Mouse (Mus musculus) kidney, embryonic 14.5 days (tissue): ENCODE data around the gene Gm15737. TPM values are rescaled to one million over a fixed set of nuclear protein-coding genes. Genes with fewer than 3 reads are reported as not detected.

Experiments used
- ATAC-seq: fragments of 200-750 bp; cut with Nextera tagmentation; 2 replicates; pipeline ENCODE4 v1.8.0; 2017; ENCODE audit warnings: moderate number of reproducible peaks, mild to moderate bottlenecking, moderate TSS enrichment, moderate library complexity; ENCODE audit not compliant: low FRiP score, low TSS enrichment
- H3K27ac ChIP-seq: fragments of 300-500 bp; sonication (generic); 2 replicates; pipeline ENCODE4 v1.5.1; 2014; ENCODE audit warnings: low read depth, mild to moderate bottlenecking, low read length, moderate library complexity, mixed read lengths
- H3K27me3 ChIP-seq: fragments of 300-500 bp; sonication (generic); 2 replicates; pipeline ENCODE4 v1.6.1; 2014; ENCODE audit warnings: mild to moderate bottlenecking, low read length; ENCODE audit not compliant: control insufficient read depth, insufficient read depth
- H3K36me3 ChIP-seq: fragments of 300-500 bp; sonication (generic); 2 replicates; pipeline ENCODE4 v1.6.1; 2014; ENCODE audit warnings: low read length, mixed read lengths; ENCODE audit not compliant: control insufficient read depth, insufficient read depth
- H3K4me1 ChIP-seq: fragments of 300-500 bp; sonication (generic); 2 replicates; pipeline ENCODE4 v1.6.1; 2014; ENCODE audit warnings: low read length, mixed read lengths; ENCODE audit not compliant: control insufficient read depth, insufficient read depth
- H3K4me2 ChIP-seq: fragments of 300-500 bp; sonication (generic); replicated peaks from 2 replicates; pipeline ENCODE4 v1.6.1; 2014; ENCODE audit warnings: low read depth, mild to moderate bottlenecking, low read length
- H3K4me3 ChIP-seq: fragments of 300-500 bp; sonication (generic); 2 replicates; pipeline ENCODE4 v1.5.1; 2014; ENCODE audit warnings: mild to moderate bottlenecking, low read length
- H3K9ac ChIP-seq: fragments of 300-500 bp; sonication (generic); 2 replicates; pipeline ENCODE4 v1.6.1; 2014; ENCODE audit warnings: low read depth, mild to moderate bottlenecking, low read length, moderate library complexity
- H3K9me3 ChIP-seq: fragments of 300-500 bp; sonication (generic); 2 replicates; pipeline ENCODE4 v1.6.1; 2016; ENCODE audit warnings: low read length; ENCODE audit not compliant: control insufficient read depth
- WGBS: fragments of 180-500 bp; shearing (Covaris S2); extraction: QIAGEN DNeasy Blood & Tissue Kit; methylation state at CpG from one replicate; pipeline ENCODE4 v1.1.7; 2014; 5-methylcytosine and 5-hydroxymethylcytosine counted together
- polyA plus RNA-seq: library from polyadenylated mRNA; unstranded; fragments of >200 nt; fragmentation: Nextera tagmentation; extraction: Ambion mirVana; gene quantifications from 2 replicates; pipeline ENCODE4 v1.2.1, GENCODE M21; 2014

Gm15737 gene
- polyA plus RNA-seq, 1 experiment from 2014 or later = 0.26 TPM

GRCm38 (mm10) chr6:92843474-92843873, 25.7 kb upstream of the Gm15737 start:
- Histone ChIP-seq H3K27ac (no peak overlapping the region), H3K4me1 (0 out of 2 replicates have a peak, but pooled peaks cover 4% of the 10 kb centered on the region), H3K9ac (no peak overlapping the region), H3K27me3 (no peaks in the 10 kb centered on the region), H3K4me3 (no peak overlapping the region), H3K36me3 (peaks cover 17% of the 10 kb centered on the region), H3K4me2 (no peak overlapping the region), H3K9me3 (no peaks in the 10 kb centered on the region)
- WGBS = 86% methylated on average over 2 of the region's 2 CpGs
- ATAC-seq = no peak

- ATAC-seq = no peak
- H3K9me3 ChIP-seq = no peaks in the 10 kb centered on the region
- H3K4me3 ChIP-seq = no peak overlapping the region
- H3K9ac ChIP-seq = no peak overlapping the region
- no peaks in the 10 kb centered on the region for H3K27me3 ChIP-seq
- H3K27ac ChIP-seq = no peak overlapping the region
- WGBS = 91% methylated on average over 8 of the region's 8 CpGs
- H3K4me1 ChIP-seq = 0 out of 2 replicates have a peak, but pooled peaks cover 4% of the 10 kb centered on the region
- H3K36me3 ChIP-seq = peaks cover 30% of the 10 kb centered on the region
- H3K4me2 ChIP-seq = no peak overlapping the region
Measured at GRCm38 (mm10) chr6:92845898-92846297, 23.3 kb upstream of the Gm15737 start.

- no peak overlapping the region for H3K9ac ChIP-seq
- ATAC-seq = no peak
- peaks cover 30% of the 10 kb centered on the region for H3K36me3 ChIP-seq
- H3K4me2 ChIP-seq = no peak overlapping the region
- WGBS = 52% methylated on average over 4 of the region's 4 CpGs
- H3K4me3 ChIP-seq = no peak overlapping the region
- no peak overlapping the region for H3K27ac ChIP-seq
- 0 out of 2 replicates have a peak, but pooled peaks cover 4% of the 10 kb centered on the region for H3K4me1 ChIP-seq
- no peaks in the 10 kb centered on the region for H3K27me3 ChIP-seq
- no peaks in the 10 kb centered on the region for H3K9me3 ChIP-seq
Measured at GRCm38 (mm10) chr6:92846614-92847013, 22.5 kb upstream of the Gm15737 start.

- Histone ChIP-seq H3K27ac (no peak overlapping the region), H3K4me3 (no peak overlapping the region), H3K9ac (no peak overlapping the region), H3K4me2 (no peak overlapping the region), H3K36me3 (peaks cover 46% of the 10 kb centered on the region), H3K9me3 (no peaks in the 10 kb centered on the region), H3K4me1 (no peaks in the 10 kb centered on the region), H3K27me3 (no peaks in the 10 kb centered on the region)
- ATAC-seq = no peak
- 91% methylated on average over 9 of the region's 9 CpGs for WGBS
Measured at GRCm38 (mm10) chr6:92849208-92849607, 19.9 kb upstream of the Gm15737 start.

- H3K4me1 ChIP-seq = no peaks in the 10 kb centered on the region
- H3K4me2 ChIP-seq = no peak overlapping the region
- H3K9ac ChIP-seq = no peak overlapping the region
- H3K9me3 ChIP-seq = no peaks in the 10 kb centered on the region
- H3K4me3 ChIP-seq = no peak overlapping the region
- H3K27me3 ChIP-seq = no peaks in the 10 kb centered on the region
- WGBS = 55% methylated on average over 5 of the region's 5 CpGs
- peak; percentile 81 for ATAC-seq
- peaks cover 48% of the 10 kb centered on the region for H3K36me3 ChIP-seq
- H3K27ac ChIP-seq = peak overlapping the region; percentile 25; the same call in 1 of the 2 replicates
Measured at GRCm38 (mm10) chr6:92850250-92850649, 18.9 kb upstream of the Gm15737 start.

GRCm38 (mm10) chr6:92854873-92855272, 14.3 kb upstream of the Gm15737 start:
- 86% methylated on average over 4 of the region's 4 CpGs for WGBS

GRCm38 (mm10) chr6:92857761-92858160, 11.4 kb upstream of the Gm15737 start:
- ATAC-seq = no peak
- no peak overlapping the region for H3K4me3 ChIP-seq
- H3K4me2 ChIP-seq = no peak overlapping the region
- 90% methylated on average over 13 of the region's 13 CpGs for WGBS
- H3K27me3 ChIP-seq = no peaks in the 10 kb centered on the region
- H3K27ac ChIP-seq = no peak overlapping the region
- no peak overlapping the region for H3K9ac ChIP-seq
- H3K36me3 ChIP-seq = peaks cover 57% of the 10 kb centered on the region
- peaks cover 8% of the 10 kb centered on the region; the same call in 1 of the 2 replicates for H3K4me1 ChIP-seq
- H3K9me3 ChIP-seq = no peaks in the 10 kb centered on the region

More at GRCm38 (mm10) chr6:92854873-92855272, 14.3 kb upstream of the Gm15737 start:
- H3K9me3 ChIP-seq = no peaks in the 10 kb centered on the region
- no peak for ATAC-seq
- H3K4me3 ChIP-seq = no peak overlapping the region
- no peak overlapping the region for H3K27ac ChIP-seq
- H3K27me3 ChIP-seq = no peaks in the 10 kb centered on the region
- H3K4me1 ChIP-seq = peaks cover 7% of the 10 kb centered on the region; the same call in 1 of the 2 replicates
- no peak overlapping the region for H3K4me2 ChIP-seq
- H3K36me3 ChIP-seq = peaks cover 49% of the 10 kb centered on the region
- H3K9ac ChIP-seq = no peak overlapping the region

- no peak for ATAC-seq
- Histone ChIP-seq H3K9me3 (no peaks in the 10 kb centered on the region), H3K4me1 (peaks cover 8% of the 10 kb centered on the region; the same call in 1 of the 2 replicates), H3K9ac (no peak overlapping the region), H3K27me3 (no peaks in the 10 kb centered on the region), H3K27ac (no peak overlapping the region), H3K36me3 (peaks cover 60% of the 10 kb centered on the region), H3K4me2 (no peak overlapping the region), H3K4me3 (no peak overlapping the region)
- WGBS = 77% methylated on average over 12 of the region's 12 CpGs
Measured at GRCm38 (mm10) chr6:92858721-92859510, 10.2 kb upstream of the Gm15737 start.

- 71% methylated on average over 5 of the region's 5 CpGs for WGBS
- no peaks in the 10 kb centered on the region for H3K27me3 ChIP-seq
- peak overlapping the region; percentile 42; the same call in 1 of the 2 replicates for H3K27ac ChIP-seq
- no peaks in the 10 kb centered on the region for H3K9me3 ChIP-seq
- no peak overlapping the region for H3K4me2 ChIP-seq
- peaks cover 8% of the 10 kb centered on the region; the same call in 1 of the 2 replicates for H3K4me1 ChIP-seq
- ATAC-seq = no peak
- H3K36me3 ChIP-seq = peaks cover 58% of the 10 kb centered on the region
- no peak overlapping the region for H3K9ac ChIP-seq
- no peak overlapping the region for H3K4me3 ChIP-seq
Measured at GRCm38 (mm10) chr6:92860285-92860912, 8.8 kb upstream of the Gm15737 start.
